In the genomic region with DNA sequence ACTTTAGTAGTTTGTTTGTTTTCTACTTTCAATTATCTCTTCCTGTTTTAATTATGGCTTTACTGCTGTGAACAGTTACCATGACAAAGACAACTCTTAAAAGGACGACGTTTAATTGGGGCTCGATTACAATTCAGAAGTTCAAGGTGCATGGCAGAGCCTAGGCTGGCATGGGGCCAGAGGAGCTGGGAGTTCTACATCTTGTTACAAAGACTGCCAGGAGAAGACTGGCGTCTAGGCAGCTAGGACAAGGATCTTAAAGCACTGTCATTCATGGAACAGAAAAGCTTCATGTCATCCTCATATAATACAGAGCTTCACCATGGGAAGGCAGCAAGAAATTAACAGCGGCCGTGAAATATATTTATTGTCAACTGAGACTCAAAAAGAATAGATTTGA, we compare ENCODE assay signal across 8 mouse cellular contexts.
DNase-seq lines count a peak whose midpoint lies in the region; ATAC-seq lines count a peak whose summit lies in the region.

No protein-coding gene starts in this region.

- no peak overlapping the region for H3K27ac ChIP-seq in limb, embryonic 15.5 days
- peak overlapping the region; percentile 72; the same call in 1 of the 2 replicates for H3K27ac ChIP-seq in neural tube, embryonic 14.5 days (ENCODE audit: low read depth, low read length)

- no peaks in the 10 kb centered on the region for H3K36me3 ChIP-seq in megakaryocyte, embryonic 14.5 days (replicated peaks; ENCODE audit: low read length)
- peaks cover 12% of the 10 kb centered on the region for H3K36me3 ChIP-seq in limb, embryonic 15.5 days
- peaks cover 4% of the 10 kb centered on the region; the same call in 1 of the 2 replicates for H3K36me3 ChIP-seq in neural tube, embryonic 14.5 days (ENCODE audit: control insufficient read depth, insufficient read depth, low read length)

- peaks cover 3% of the 10 kb centered on the region; the same call in 1 of the 2 replicates for H3K4me1 ChIP-seq in megakaryocyte, embryonic 14.5 days
- H3K4me1 ChIP-seq in limb, embryonic 15.5 days = no peaks in the 10 kb centered on the region
- peaks cover 4% of the 10 kb centered on the region; the same call in 1 of the 2 replicates for H3K4me1 ChIP-seq in neural tube, embryonic 14.5 days (ENCODE audit: control insufficient read depth, insufficient read depth, low read length)

- intact Hi-C loops in gastrocnemius, postnatal 14 days (cut with DNase I; ENCODE audit: low total_unique reads) = no loop called here

- DNase-seq in cerebellum, adult 8-10 months = peak; percentile 38
- peak; percentile 20 for DNase-seq in gastrocnemius, postnatal 14 days
- DNase-seq in kidney, adult 9 months = peak; percentile 62
- DNase-seq in spleen, postnatal 36 days (ENCODE audit: low spot score in 2 of 2) = no peak

- H3K4me2 ChIP-seq in limb, embryonic 15.5 days = peak overlapping the region; percentile 26; the same call in 1 of the 2 replicates
- H3K4me2 ChIP-seq in neural tube, embryonic 14.5 days (ENCODE audit: low read depth, low read length) = peak overlapping the region; percentile 54

- no peak overlapping the region for H3K9ac ChIP-seq in limb, embryonic 15.5 days
- H3K9ac ChIP-seq in neural tube, embryonic 14.5 days (replicated peaks; ENCODE audit: low read depth, low read length) = 0 out of 2 replicates have a peak overlapping the region, but pooled peaks have one; percentile 78

- H3K9me3 ChIP-seq in megakaryocyte, embryonic 14.5 days = no peaks in the 10 kb centered on the region
- H3K9me3 ChIP-seq in limb, embryonic 15.5 days = no peaks in the 10 kb centered on the region
- H3K9me3 ChIP-seq in neural tube, embryonic 14.5 days (ENCODE audit: control insufficient read depth, low read length) = peaks cover 4% of the 10 kb centered on the region; the same call in 1 of the 2 replicates

- 45% methylated on average over 6 of the region's 6 CpGs for WGBS in limb, embryonic 15.5 days
- 35% methylated on average over 6 of the region's 6 CpGs for WGBS in neural tube, embryonic 14.5 days

- ATAC-seq in megakaryocyte, adult 5-6 weeks (ENCODE audit: poor library complexity, severe bottlenecking) = no peak
- ATAC-seq in limb, embryonic 15.5 days (ENCODE audit: insufficient number of reproducible peaks, low FRiP score, low TSS enrichment, low read depth) = no peak
- peak; percentile 21; the same call in 1 of the 2 replicates for ATAC-seq in neural tube, embryonic 14.5 days (ENCODE audit: low read depth)

- H3K4me3 ChIP-seq in megakaryocyte, embryonic 14.5 days (replicated peaks) = peak overlapping the region; percentile 14
- peak overlapping the region; percentile 60 for H3K4me3 ChIP-seq in limb, embryonic 15.5 days
- peak overlapping the region; percentile 50 for H3K4me3 ChIP-seq in neural tube, embryonic 14.5 days (ENCODE audit: low read depth, low read length)

- no peaks in the 10 kb centered on the region for H3K27me3 ChIP-seq in megakaryocyte, embryonic 14.5 days (replicated peaks)
- H3K27me3 ChIP-seq in limb, embryonic 15.5 days = no peaks in the 10 kb centered on the region
- no peaks in the 10 kb centered on the region for H3K27me3 ChIP-seq in neural tube, embryonic 14.5 days (ENCODE audit: control insufficient read depth, insufficient read depth, low read length)

Comparison
In these comparisons a context has a peak if more than half of its experiments do, and no peak if none do; other contexts are left out.
1. DNase-seq: peak in cerebellum, adult 8-10 months (single experiment), gastrocnemius, postnatal 14 days (single experiment) and kidney, adult 9 months (single experiment); none in spleen, postnatal 36 days (0 of 2).
2. Peak in every context shown above with its lines, with median percentiles within 50 percentile points of each other: H3K4me3 ChIP-seq.